Mouse (Mus musculus) hindbrain, embryonic 14.5 days (tissue): ENCODE data around the gene Tent4b. TPM values are rescaled to one million over a fixed set of nuclear protein-coding genes. Genes with fewer than 3 reads are reported as not detected.

Source experiments
- ATAC-seq: fragments of 200-750 bp; cut with Nextera tagmentation; 2 replicates; pipeline ENCODE4 v1.8.0; 2017; ENCODE audit warnings: moderate number of reproducible peaks, mild to moderate bottlenecking, moderate TSS enrichment, moderate library complexity; ENCODE audit not compliant: low FRiP score
- DNase-seq: peaks from one replicate; pipeline ENCODE4 v3.0.0-alpha.2; 2015; ENCODE audit warnings: low spot score
- H3K27ac ChIP-seq: fragments of 300-500 bp; sonication (generic); 2 replicates; pipeline ENCODE4 v1.5.1; 2014; ENCODE audit warnings: mild to moderate bottlenecking, moderate library complexity
- H3K27me3 ChIP-seq: fragments of 300-500 bp; sonication (generic); 2 replicates; pipeline ENCODE4 v1.6.1; 2014; ENCODE audit warnings: mild to moderate bottlenecking, low read length, mixed read lengths; ENCODE audit not compliant: control insufficient read depth, insufficient read depth
- H3K36me3 ChIP-seq: fragments of 300-500 bp; sonication (generic); replicated peaks from 2 replicates; pipeline ENCODE4 v1.6.1; 2014; ENCODE audit not compliant: control insufficient read depth, insufficient read depth
- H3K4me1 ChIP-seq: fragments of 300-500 bp; sonication (generic); replicated peaks from 2 replicates; pipeline ENCODE4 v1.6.1; 2014; ENCODE audit warnings: antibody characterized with exemption, low read length, mixed read lengths; ENCODE audit not compliant: control insufficient read depth, insufficient read depth
- H3K4me2 ChIP-seq: fragments of 300-500 bp; sonication (generic); replicated peaks from 2 replicates; pipeline ENCODE4 v1.6.1; 2014; ENCODE audit warnings: mild to moderate bottlenecking, moderate library complexity
- H3K4me3 ChIP-seq: fragments of 300-500 bp; sonication (generic); replicated peaks from 2 replicates; pipeline ENCODE4 v1.5.1; 2014; ENCODE audit warnings: mild to moderate bottlenecking, low read length
- H3K9ac ChIP-seq: fragments of 300-500 bp; sonication (generic); 2 replicates; pipeline ENCODE4 v1.6.1; 2014
- H3K9me3 ChIP-seq: fragments of 300-500 bp; sonication (generic); 2 replicates; pipeline ENCODE4 v1.6.1; 2016; ENCODE audit warnings: low read length; ENCODE audit not compliant: control insufficient read depth
- WGBS: fragments of 180-500 bp; shearing (Covaris S2); extraction: QIAGEN DNeasy Blood & Tissue Kit; methylation state at CpG from one replicate; pipeline ENCODE4 v1.1.7; 2014; 5-methylcytosine and 5-hydroxymethylcytosine counted together
- polyA plus RNA-seq: library from polyadenylated mRNA; unstranded; fragments of >200 nt; fragmentation: Nextera tagmentation; extraction: Ambion mirVana; gene quantifications from 2 replicates; pipeline ENCODE4 v1.2.1, GENCODE M21; 2014

The Tent4b gene
- polyA plus RNA-seq, 1 experiment from 2014 or later, result 17.1 TPM

DNA sequence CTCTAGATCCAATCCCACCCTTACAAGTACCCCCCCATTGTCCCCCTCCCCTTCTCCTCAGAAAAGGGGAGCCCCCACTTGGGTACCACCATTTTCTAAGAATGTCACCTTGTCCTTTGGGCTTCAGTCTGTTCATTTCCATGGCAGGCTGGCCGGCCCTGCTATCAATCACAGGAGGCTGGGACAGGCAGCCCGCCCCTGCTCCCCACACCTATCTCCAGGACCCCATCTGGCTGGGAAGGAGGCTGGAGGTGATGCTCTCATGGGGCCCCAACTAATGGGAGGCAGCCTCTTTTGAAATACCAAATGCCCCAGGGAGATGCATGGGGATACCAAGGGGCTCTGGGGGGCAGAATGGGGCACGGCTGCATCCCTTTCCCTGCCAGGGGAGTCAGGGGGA, 93.9 kb downstream of the Tent4b start:
- Histone ChIP-seq H3K27ac (no peak overlapping the region), H3K4me3 (no peak overlapping the region), H3K27me3 (no peaks in the 10 kb centered on the region), H3K36me3 (no peaks in the 10 kb centered on the region), H3K4me2 (no peak overlapping the region), H3K9ac (no peak overlapping the region), H3K4me1 (no peaks in the 10 kb centered on the region), H3K9me3 (no peaks in the 10 kb centered on the region)
- DNase-seq (no peak), ATAC-seq (no peak)
- 79% methylated on average over 3 of the region's 3 CpGs for WGBS

DNA sequence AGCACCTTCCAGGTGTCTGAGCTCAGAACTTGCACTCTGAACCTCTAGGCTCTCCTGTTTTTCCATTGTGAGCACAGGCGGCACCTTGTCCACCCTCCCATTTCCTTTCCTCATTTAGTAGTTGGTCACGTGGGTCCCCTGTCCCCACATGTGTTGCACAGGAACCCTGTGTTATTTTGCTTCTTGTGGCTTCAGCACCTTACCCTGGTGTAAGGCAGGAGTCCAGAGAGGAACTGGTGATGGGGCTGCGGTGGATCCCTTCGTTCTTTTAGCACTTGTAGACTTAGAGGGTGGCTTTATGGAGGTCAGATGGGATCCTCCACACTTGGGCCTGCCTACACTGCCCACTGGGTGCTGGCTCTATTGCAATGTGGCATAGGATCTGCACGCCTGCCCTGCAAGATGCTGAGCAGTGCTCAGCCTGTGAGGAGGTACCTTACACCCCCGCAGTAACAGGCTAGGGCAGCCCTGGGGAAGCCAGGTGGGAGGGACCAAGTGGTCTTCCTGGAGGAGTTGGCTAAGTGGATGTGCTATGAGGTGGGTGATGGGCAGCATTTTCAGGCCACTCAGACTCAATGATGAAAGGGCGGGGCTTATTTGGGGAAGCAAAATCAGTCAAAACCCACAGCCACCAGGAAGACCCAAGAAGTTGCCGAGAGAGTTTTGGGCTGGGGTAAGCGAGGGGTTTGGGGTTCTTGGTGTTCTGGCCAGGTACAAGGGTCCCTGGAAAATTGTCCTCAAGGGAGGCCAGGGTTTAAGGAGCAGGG, 94.8 kb downstream of the Tent4b start:
- Histone ChIP-seq H3K9me3 (no peaks in the 10 kb centered on the region), H3K9ac (no peak overlapping the region), H3K4me3 (no peak overlapping the region), H3K27me3 (no peaks in the 10 kb centered on the region), H3K27ac (no peak overlapping the region), H3K4me1 (no peaks in the 10 kb centered on the region), H3K36me3 (no peaks in the 10 kb centered on the region), H3K4me2 (no peak overlapping the region)
- DNase-seq (no peak), ATAC-seq (no peak)
- 91% methylated on average over 9 of the region's 9 CpGs for WGBS

DNA sequence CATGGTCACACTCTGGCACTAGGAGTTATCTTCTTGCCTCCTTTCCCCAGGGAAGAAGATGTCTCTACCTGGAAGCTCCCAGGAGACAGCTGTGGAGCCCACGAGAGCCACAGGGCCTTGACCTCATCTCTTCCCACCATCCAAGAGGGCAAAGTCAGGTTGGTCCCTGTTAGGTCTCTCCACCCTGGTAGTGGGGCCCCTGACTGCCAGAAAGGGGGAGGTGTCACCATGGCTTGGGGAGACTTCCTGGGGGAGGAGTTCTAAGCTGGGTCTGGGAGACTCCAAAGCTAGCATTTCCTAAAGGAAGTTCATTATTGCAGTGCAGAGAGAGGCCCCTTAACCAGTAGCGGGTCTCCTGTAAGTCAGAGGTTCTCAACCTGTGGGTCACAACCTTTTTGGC, 96.0 kb downstream of the Tent4b start:
- 95% methylated on average over 2 of the region's 2 CpGs for WGBS
- DNase-seq (no peak), ATAC-seq (no peak)
- no peak overlapping the region for H3K4me2 ChIP-seq
- no peaks in the 10 kb centered on the region for H3K36me3 ChIP-seq
- no peaks in the 10 kb centered on the region for H3K4me1 ChIP-seq
- no peak overlapping the region for H3K4me3 ChIP-seq
- H3K27me3 ChIP-seq, result no peaks in the 10 kb centered on the region
- H3K9ac ChIP-seq, result no peak overlapping the region
- no peak overlapping the region for H3K27ac ChIP-seq
- H3K9me3 ChIP-seq, result no peaks in the 10 kb centered on the region

DNA sequence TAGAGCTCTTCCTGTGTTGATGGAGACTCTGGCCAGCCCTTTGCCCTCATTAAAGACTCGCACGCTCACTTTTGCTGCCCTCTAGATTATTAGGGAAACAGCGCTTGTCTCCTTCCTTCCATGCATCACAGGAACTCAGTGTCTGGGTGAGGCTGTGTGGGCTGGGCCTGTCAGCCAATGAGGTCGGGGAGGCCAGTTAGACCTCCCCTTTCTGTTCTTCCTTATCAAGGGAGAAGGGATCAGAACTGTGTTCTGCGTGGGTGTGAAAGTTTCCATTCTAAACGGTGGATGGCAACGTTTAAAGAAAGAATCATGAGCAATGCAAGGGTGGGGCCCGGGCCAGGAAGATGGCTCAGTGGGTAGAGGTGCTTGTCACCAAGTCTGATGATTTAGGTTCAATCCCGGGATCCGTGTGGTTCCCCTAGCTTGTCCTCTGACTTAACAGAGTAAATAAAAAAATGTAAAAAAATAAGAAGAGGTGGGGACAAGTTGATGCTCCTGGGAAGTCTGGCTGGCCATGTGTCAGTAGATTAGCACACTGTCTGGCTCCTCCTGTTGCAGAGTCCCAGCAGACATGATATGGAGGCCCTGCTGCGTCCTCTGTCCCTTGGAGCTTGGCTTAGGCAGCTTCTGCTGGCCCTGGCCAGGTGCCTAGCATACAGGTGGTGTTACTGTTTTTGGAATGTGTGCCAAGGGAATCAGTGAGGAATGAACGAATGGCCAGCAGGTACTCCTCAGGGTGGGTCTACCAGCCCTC, 99.1 kb downstream of the Tent4b start:
- ATAC-seq (no peak), DNase-seq (no peak)
- Histone ChIP-seq H3K36me3 (no peaks in the 10 kb centered on the region), H3K4me1 (peaks cover 6% of the 10 kb centered on the region; the same call in 1 of the 2 replicates), H3K9me3 (no peaks in the 10 kb centered on the region), H3K4me2 (no peak overlapping the region), H3K9ac (no peak overlapping the region), H3K27ac (no peak overlapping the region), H3K4me3 (no peak overlapping the region), H3K27me3 (no peaks in the 10 kb centered on the region)
- WGBS, result 66% methylated on average over 12 of the region's 12 CpGs

DNA sequence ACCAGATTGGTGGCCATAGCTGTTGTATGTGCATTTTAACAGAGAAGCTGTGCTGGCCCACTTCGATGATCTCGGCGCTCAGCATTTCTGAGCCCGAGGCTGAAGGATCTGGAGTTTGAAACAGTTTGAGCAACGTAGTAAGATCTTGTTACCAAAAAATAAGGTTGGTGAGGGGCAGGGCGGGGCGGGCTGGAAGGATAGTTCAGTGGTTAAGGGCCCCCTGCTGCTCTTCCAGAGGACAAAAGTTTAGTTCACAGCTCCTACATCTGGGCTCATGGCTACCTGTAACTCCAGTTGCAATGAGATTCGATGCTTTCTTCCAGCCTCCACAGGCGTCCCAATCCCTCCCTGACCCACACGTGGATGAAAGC, 99.7 kb downstream of the Tent4b start:
- H3K4me1 ChIP-seq, result peaks cover 6% of the 10 kb centered on the region; the same call in 1 of the 2 replicates
- no peaks in the 10 kb centered on the region for H3K27me3 ChIP-seq
- H3K4me3 ChIP-seq, result no peak overlapping the region
- no peak overlapping the region for H3K4me2 ChIP-seq
- no peaks in the 10 kb centered on the region for H3K36me3 ChIP-seq
- H3K9me3 ChIP-seq, result no peaks in the 10 kb centered on the region
- no peak overlapping the region for H3K9ac ChIP-seq
- ATAC-seq (no peak), DNase-seq (no peak)
- H3K27ac ChIP-seq, result no peak overlapping the region
- WGBS, result 88% methylated on average over 10 of the region's 10 CpGs

DNA sequence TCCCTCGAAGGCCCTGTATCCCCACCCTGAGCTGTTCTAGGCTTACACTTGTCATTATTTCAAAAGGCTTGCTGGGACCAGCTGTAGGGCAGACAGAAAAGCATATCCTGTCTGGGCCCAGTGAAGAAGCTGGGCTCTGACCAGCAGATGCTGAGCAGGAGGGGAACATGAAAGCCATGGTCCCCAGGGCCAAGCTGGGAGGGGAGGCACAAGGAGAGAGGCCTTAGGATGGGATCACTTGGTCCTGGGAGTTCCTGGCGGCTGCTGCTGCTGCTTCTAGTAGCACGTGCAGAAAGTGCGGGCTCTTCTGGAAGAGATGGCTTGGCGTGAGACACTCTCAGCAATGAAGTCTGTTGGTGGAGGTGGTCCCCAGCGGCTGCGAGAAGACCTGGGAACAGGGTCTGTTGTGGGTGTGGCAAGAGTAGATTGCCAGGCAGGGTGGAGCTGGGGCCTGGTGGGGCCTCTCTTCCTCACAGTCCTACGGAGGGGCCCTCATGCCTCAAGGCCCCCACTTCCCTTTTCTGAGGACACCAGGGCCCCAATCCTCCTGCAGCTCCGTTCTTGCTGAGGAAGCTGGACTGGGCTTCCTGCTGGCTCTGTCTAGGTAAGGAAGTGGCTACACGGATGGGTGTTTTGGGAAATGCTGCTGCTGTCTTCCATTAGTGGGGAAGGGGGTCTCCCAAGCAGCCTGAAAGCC, 101.0 kb downstream of the Tent4b start:
- WGBS, result 81% methylated on average over 10 of the region's 10 CpGs
- H3K4me3 ChIP-seq, result no peak overlapping the region

DNA sequence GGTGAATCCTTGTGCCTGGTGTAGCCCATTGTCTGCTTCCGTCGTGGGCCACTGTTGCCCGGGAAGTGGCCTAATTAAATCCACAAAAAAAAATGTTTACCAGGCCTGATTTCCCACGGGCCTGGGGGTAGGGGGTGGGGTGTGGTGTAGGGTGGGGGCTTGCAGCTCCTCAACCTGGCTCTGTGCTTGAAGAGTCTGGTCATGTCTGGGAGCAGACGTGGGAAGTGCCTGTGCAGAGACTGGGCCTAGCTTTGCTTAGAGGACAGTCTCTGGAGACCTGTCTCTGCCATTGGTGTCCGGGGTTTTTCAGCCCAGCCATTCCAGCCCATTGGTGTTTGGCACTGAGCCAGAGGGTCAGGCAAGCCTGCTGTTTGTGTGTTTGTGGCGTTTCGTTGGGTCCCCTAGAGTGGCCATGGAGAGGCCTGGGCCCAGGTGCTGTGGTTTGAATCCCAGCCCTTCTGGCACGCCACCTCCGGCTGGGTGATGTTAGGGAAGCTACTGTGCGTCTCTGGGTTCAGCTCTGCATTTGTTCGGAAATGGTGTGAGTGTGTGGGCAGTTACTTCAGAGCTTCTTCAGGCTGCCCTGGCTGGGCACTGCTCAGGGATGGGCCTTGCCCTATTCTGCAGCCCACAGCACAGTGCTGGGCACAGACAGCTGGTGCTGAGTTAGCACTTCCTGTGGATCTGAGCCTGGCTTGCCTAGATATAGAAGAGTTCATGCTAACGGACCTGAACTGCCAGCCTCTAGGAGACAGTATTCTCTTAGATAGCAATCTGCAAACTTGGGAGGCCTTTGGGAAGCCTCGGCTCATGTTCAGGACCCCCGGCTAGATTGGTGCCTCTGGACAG, 102.8 kb downstream of the Tent4b start:
- peak; percentile 57; the same call in 1 of the 2 replicates for ATAC-seq
- Histone ChIP-seq H3K9ac (no peak overlapping the region), H3K4me2 (no peak overlapping the region), H3K9me3 (no peaks in the 10 kb centered on the region), H3K27ac (no peak overlapping the region), H3K4me1 (peaks cover 6% of the 10 kb centered on the region; the same call in 1 of the 2 replicates), H3K4me3 (no peak overlapping the region), H3K36me3 (no peaks in the 10 kb centered on the region), H3K27me3 (no peaks in the 10 kb centered on the region)
- WGBS, result 46% methylated on average over 15 of the region's 15 CpGs
- DNase-seq, result no peak

More for the DNA sequence above, 101.0 kb downstream of the Tent4b start:
- H3K27me3 ChIP-seq, result no peaks in the 10 kb centered on the region
- DNase-seq, result no peak
- no peaks in the 10 kb centered on the region for H3K36me3 ChIP-seq
- no peaks in the 10 kb centered on the region for H3K9me3 ChIP-seq
- ATAC-seq, result no peak
- no peak overlapping the region for H3K4me2 ChIP-seq
- no peak overlapping the region for H3K9ac ChIP-seq
- H3K4me1 ChIP-seq, result peaks cover 6% of the 10 kb centered on the region; the same call in 1 of the 2 replicates
- no peak overlapping the region for H3K27ac ChIP-seq

DNA sequence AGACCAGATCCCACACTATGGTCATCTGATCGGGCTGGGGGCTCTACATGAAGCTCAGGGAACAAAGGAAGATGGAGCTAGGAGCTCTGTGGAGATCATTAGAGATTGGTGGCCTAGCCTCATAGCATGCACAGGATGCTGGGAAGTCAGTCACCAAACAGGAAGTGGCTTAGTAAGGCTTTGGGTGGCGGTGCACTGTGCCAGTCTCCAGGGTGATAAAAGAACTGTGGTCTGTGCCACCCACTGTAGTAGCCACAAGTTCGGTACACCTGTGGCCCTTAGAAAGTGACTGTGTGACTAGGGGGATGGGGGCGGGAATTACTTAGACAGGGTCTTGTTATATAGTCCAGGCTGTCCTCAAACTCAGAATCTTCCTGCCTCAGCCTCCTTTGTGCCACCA, 106.8 kb downstream of the Tent4b start:
- no peaks in the 10 kb centered on the region for H3K9me3 ChIP-seq
- DNase-seq (no peak), ATAC-seq (no peak)
- H3K9ac ChIP-seq, result no peak overlapping the region
- no peaks in the 10 kb centered on the region for H3K36me3 ChIP-seq
- 91% methylated on average over 4 of the region's 4 CpGs for WGBS
- no peak overlapping the region for H3K4me2 ChIP-seq
- no peak overlapping the region for H3K4me3 ChIP-seq
- H3K27ac ChIP-seq, result no peak overlapping the region
- H3K27me3 ChIP-seq, result no peaks in the 10 kb centered on the region
- peaks cover 6% of the 10 kb centered on the region; the same call in 1 of the 2 replicates for H3K4me1 ChIP-seq
